Mouse (Mus musculus): ENCODE data around the gene Krt26. TPM values are rescaled to one million over a fixed set of nuclear protein-coding genes. Genes with fewer than 3 reads are reported as not detected.

Krt26 gene
- polyA plus RNA-seq, 1 experiment: not detected

DNA sequence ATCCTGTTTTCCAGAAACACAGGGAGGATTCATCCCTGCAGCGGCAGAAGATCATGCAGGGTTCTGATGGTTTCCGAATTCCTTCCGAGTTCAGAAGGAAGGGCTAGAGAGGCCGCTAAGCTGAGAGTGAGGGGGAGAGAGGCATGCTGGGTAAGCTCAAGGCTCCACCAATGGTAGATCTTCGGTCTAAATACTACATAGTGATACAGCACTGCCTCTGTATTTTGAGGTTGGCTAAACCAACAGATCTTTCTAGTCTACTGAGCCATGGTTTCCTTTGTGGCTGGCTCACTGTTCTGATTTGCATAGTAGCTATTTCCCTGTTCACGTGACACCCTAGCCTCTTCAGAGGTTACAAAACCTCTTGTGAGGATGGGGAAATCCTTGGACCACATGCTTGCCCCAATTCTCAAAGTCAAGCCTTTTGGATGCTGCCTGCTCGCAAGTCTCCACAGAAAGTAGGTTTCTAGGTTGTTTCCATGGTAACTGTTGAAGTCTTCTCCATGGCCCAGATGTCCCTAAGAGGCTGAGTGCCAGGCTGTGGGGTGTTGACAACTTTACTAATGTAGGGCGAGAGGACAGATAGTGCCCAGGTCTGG, 32.2 kb upstream of the Krt26 start:
- no peak for TF ChIP-seq POLR2AphosphoS2 (IDR thresholded peaks at IDR 0.05; ENCODE audit: insufficient read length, low read depth)
- no peak for TF ChIP-seq E2F4 (IDR thresholded peaks at IDR 0.05; ENCODE audit: insufficient read depth)
- no peak for TF ChIP-seq TCF3 (IDR thresholded peaks at IDR 0.05; ENCODE audit: insufficient read length, low read depth)
- no peak for TF ChIP-seq MYOD1 (IDR thresholded peaks at IDR 0.05; ENCODE audit: control insufficient read depth in 1 of 3, insufficient read length in 2 of 3, low read depth in 2 of 3)
- TF ChIP-seq MYOG (IDR thresholded peaks at IDR 0.05; ENCODE audit: control insufficient read depth in 1 of 3, insufficient read depth in 1 of 3, insufficient read length in 2 of 3, low read depth in 2 of 3): no peak
- TF ChIP-seq USF1 (IDR thresholded peaks at IDR 0.05; ENCODE audit: low read depth): no peak
- TF ChIP-seq REST (IDR thresholded peaks at IDR 0.05; ENCODE audit: insufficient read depth, insufficient read length): no peak
- peaks cover 39% of the 10 kb centered on the region for H3K27me3 ChIP-seq (ENCODE audit: control insufficient read depth, insufficient read depth, insufficient read length)
- no peak overlapping the region for H3K4me3 ChIP-seq
- H3ac ChIP-seq (ENCODE audit: control insufficient read depth, insufficient read length): no peak overlapping the region
- no peaks in the 10 kb centered on the region for H3K36me3 ChIP-seq (ENCODE audit: control insufficient read depth, insufficient read depth)
- no peaks in the 10 kb centered on the region for H3K79me2 ChIP-seq (ENCODE audit: control insufficient read depth, insufficient read depth)
- H3K4me2 ChIP-seq (ENCODE audit: low read depth): no peak overlapping the region

DNA sequence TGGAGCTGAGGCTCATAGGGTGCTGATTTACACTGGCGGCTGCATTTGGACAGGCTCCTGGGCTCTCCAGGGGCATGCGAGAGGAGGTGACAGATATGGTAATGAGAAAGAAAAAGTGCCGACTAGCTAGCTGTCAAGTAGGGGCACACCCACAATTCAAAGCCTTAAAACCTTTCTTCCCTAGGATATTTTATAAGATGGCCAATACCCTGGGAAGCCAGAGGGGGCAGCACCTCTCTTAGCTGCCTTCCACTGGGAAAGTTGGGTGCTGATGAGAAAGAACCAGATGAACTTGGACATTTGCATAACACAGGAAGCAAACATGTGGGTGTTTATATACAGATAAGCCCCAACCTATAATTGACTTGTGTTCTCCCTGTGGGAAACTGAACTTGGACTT, 31.5 kb upstream of the Krt26 start:
- Histone ChIP-seq H3K4me3 (no peak overlapping the region), H3K27me3 (ENCODE audit: control insufficient read depth, insufficient read depth, insufficient read length) (peaks cover 34% of the 10 kb centered on the region), H3ac (ENCODE audit: control insufficient read depth, insufficient read length) (no peak overlapping the region), H3K36me3 (ENCODE audit: control insufficient read depth, insufficient read depth) (no peaks in the 10 kb centered on the region), H3K79me2 (ENCODE audit: control insufficient read depth, insufficient read depth) (no peaks in the 10 kb centered on the region), H3K4me2 (ENCODE audit: low read depth) (no peak overlapping the region)
- TF ChIP-seq CEBPB (IDR thresholded peaks at IDR 0.05; ENCODE audit: insufficient read depth, poor library complexity, severe bottlenecking) (no peak), REST (IDR thresholded peaks at IDR 0.05; ENCODE audit: insufficient read depth, insufficient read length) (no peak), MAX (IDR thresholded peaks at IDR 0.05; ENCODE audit: low read depth) (no peak), MYOG (IDR thresholded peaks at IDR 0.05; ENCODE audit: control insufficient read depth in 1 of 3, insufficient read depth in 1 of 3, insufficient read length in 2 of 3, low read depth in 2 of 3) (no peak), USF1 (IDR thresholded peaks at IDR 0.05; ENCODE audit: low read depth) (no peak), POLR2A (IDR thresholded peaks at IDR 0.05; ENCODE audit: insufficient read length, low read depth) (no peak), TCF12 (IDR thresholded peaks at IDR 0.05; ENCODE audit: insufficient read depth, poor library complexity, severe bottlenecking) (no peak), E2F4 (IDR thresholded peaks at IDR 0.05; ENCODE audit: insufficient read depth) (no peak)

DNA sequence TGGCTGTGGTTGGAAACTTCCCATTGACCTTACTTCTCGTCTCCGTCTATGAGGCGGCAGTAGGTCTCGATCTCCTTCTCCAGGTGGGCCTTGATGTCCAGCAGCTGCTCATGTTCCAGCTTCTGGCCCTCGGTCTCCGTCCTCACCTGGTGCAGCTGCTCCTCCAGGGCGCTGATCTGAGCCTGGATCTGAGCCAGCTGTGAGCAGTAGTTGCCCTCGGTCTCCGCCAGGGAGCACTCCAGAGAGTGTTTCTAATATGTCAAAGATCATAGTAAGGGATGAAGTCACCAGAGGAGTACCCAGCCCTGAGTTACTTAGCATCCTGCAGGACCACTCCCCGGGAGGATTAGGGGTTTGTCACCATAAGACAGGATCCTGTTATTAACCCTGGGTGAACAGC, 29.0 kb upstream of the Krt26 start:
- no peak overlapping the region for H3ac ChIP-seq (ENCODE audit: control insufficient read depth, insufficient read length)
- no peak overlapping the region for H3K4me3 ChIP-seq
- no peak overlapping the region for H3K4me2 ChIP-seq (ENCODE audit: low read depth)
- no peaks in the 10 kb centered on the region for H3K36me3 ChIP-seq (ENCODE audit: control insufficient read depth, insufficient read depth)
- TF ChIP-seq CEBPB (IDR thresholded peaks at IDR 0.05; ENCODE audit: insufficient read depth, poor library complexity, severe bottlenecking) (no peak), REST (IDR thresholded peaks at IDR 0.05; ENCODE audit: insufficient read depth, insufficient read length) (no peak), USF1 (IDR thresholded peaks at IDR 0.05; ENCODE audit: low read depth) (no peak), MYOG (IDR thresholded peaks at IDR 0.05; ENCODE audit: control insufficient read depth in 1 of 3, insufficient read depth in 1 of 3, insufficient read length in 2 of 3, low read depth in 2 of 3) (no peak), POLR2AphosphoS2 (IDR thresholded peaks at IDR 0.05; ENCODE audit: insufficient read length, low read depth) (no peak), POLR2A (IDR thresholded peaks at IDR 0.05; ENCODE audit: insufficient read length, low read depth) (no peak), TCF12 (IDR thresholded peaks at IDR 0.05; ENCODE audit: insufficient read depth, poor library complexity, severe bottlenecking) (no peak), SRF (IDR thresholded peaks at IDR 0.05; ENCODE audit: control insufficient read depth, insufficient read length, low read depth) (no peak), E2F4 (IDR thresholded peaks at IDR 0.05; ENCODE audit: insufficient read depth) (no peak), MYOD1 (IDR thresholded peaks at IDR 0.05; ENCODE audit: control insufficient read depth in 1 of 3, insufficient read length in 2 of 3, low read depth in 2 of 3) (no peak), MAX (IDR thresholded peaks at IDR 0.05; ENCODE audit: low read depth) (no peak), TCF3 (IDR thresholded peaks at IDR 0.05; ENCODE audit: insufficient read length, low read depth) (no peak)
- no peaks in the 10 kb centered on the region for H3K79me2 ChIP-seq (ENCODE audit: control insufficient read depth, insufficient read depth)
- H3K27me3 ChIP-seq (ENCODE audit: control insufficient read depth, insufficient read depth, insufficient read length): peaks cover 28% of the 10 kb centered on the region

DNA sequence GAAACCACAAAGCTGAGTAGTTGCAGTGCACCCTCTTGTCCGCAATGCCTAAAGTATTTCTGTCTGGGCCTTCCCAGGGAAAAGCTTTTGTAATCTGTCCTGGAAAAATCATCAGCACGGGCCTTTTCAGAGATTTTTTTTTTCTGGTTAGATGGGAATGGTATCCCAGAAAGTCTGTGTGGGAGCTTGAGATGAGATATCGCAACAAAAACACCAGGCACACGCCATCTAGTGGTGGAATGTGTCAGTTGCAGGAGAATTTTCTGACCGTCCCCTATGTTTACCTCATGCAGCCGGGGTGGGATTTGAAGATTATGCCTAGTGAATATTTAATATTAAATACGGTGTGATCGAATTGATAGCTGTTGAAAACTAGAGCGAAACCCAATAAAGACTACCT, 26.6 kb upstream of the Krt26 start:
- Histone ChIP-seq H3ac (ENCODE audit: control insufficient read depth, insufficient read length) (no peak overlapping the region), H3K4me3 (no peak overlapping the region)

More for the DNA sequence above, 26.6 kb upstream of the Krt26 start:
- Histone ChIP-seq H3K4me2 (ENCODE audit: low read depth) (no peak overlapping the region), H3K27me3 (ENCODE audit: control insufficient read depth, insufficient read depth, insufficient read length) (peaks cover 19% of the 10 kb centered on the region), H3K36me3 (ENCODE audit: control insufficient read depth, insufficient read depth) (no peaks in the 10 kb centered on the region), H3K79me2 (ENCODE audit: control insufficient read depth, insufficient read depth) (no peaks in the 10 kb centered on the region)
- TF ChIP-seq POLR2A (IDR thresholded peaks at IDR 0.05; ENCODE audit: insufficient read length, low read depth) (no peak), USF1 (IDR thresholded peaks at IDR 0.05; ENCODE audit: low read depth) (no peak), CEBPB (IDR thresholded peaks at IDR 0.05; ENCODE audit: insufficient read depth, poor library complexity, severe bottlenecking) (no peak), E2F4 (IDR thresholded peaks at IDR 0.05; ENCODE audit: insufficient read depth) (no peak), SRF (IDR thresholded peaks at IDR 0.05; ENCODE audit: control insufficient read depth, insufficient read length, low read depth) (no peak), TCF12 (IDR thresholded peaks at IDR 0.05; ENCODE audit: insufficient read depth, poor library complexity, severe bottlenecking) (no peak), MYOG (IDR thresholded peaks at IDR 0.05; ENCODE audit: control insufficient read depth in 1 of 3, insufficient read depth in 1 of 3, insufficient read length in 2 of 3, low read depth in 2 of 3) (no peak), TCF3 (IDR thresholded peaks at IDR 0.05; ENCODE audit: insufficient read length, low read depth) (no peak), POLR2AphosphoS2 (IDR thresholded peaks at IDR 0.05; ENCODE audit: insufficient read length, low read depth) (no peak), REST (IDR thresholded peaks at IDR 0.05; ENCODE audit: insufficient read depth, insufficient read length) (no peak), MYOD1 (IDR thresholded peaks at IDR 0.05; ENCODE audit: control insufficient read depth in 1 of 3, insufficient read length in 2 of 3, low read depth in 2 of 3) (no peak), MAX (IDR thresholded peaks at IDR 0.05; ENCODE audit: low read depth) (no peak)
